Mouse (Mus musculus): ENCODE results near the gene Serpinb1b.
"Not testable (repeated sequence)": the region's sequence is repeated elsewhere in the genome, so short reads cannot be mapped to it uniquely, and the experiment has no call there.

GRCm38 (mm10) chr13:33029478-33029877, 48.9 kb upstream of the Serpinb1b start:
- not testable (repeated sequence) for TF ChIP-seq CTCF (IDR thresholded peaks at IDR 0.05; ENCODE audit: extremely low read depth, insufficient read depth, insufficient read length, insufficient replicate concordance); POLR2A (IDR thresholded peaks at IDR 0.05; ENCODE audit: low read depth, low read length)
